Mouse (Mus musculus) embryonic stem cell, embryonic (primary cell): Measurements from ENCODE around the gene Mettl7a1.
"Not testable (repeated sequence)": the region's sequence is repeated elsewhere in the genome, so short reads cannot be mapped to it uniquely, and the experiment has no call there.

ENCODE experiments used
- CTCF ChIA-PET, 4 experiments: fragments of 300-600 bp in 2 of 4; fragments of 350-600 bp in 2 of 4; sonication (Branson Sonifier 250); formaldehyde crosslinking; loops; one replicate each; lab custom pipeline; 2022; ENCODE audit warnings: inconsistent platforms in 2 of 4; lab: Charles Lee
- POLR2A ChIA-PET, 4 experiments: fragments of 300-600 bp in 2 of 4; fragments of 350-600 bp in 2 of 4; sonication (Branson Sonifier 250); formaldehyde crosslinking; loops; one replicate each; lab custom pipeline; 2022; ENCODE audit warnings: antibody characterized with exemption in 4 of 4, inconsistent platforms in 1 of 4; lab: Charles Lee

Mettl7a1 gene

GRCm38 (mm10) chr15:100351501-100352060 lies 47.6 kb downstream of the Mettl7a1 start:
- CTCF ChIA-PET, result interaction anchor here in 1 of 4 experiments (1.5 kb wide), 1 partner anchor 17 kb away, joined by 6 read pairs; no protein-coding TSS in a partner anchor
- POLR2A ChIA-PET, result interaction anchor here in 1 of 4 experiments (1.5 to 1.6 kb wide), 2 partner anchors 12 to 24 kb away, joined by 4 read pairs; partner anchors contain the start of gene Higd1c

- ChIA-PET CTCF (interaction anchor here (0.6 to 1.5 kb wide), 5 partner anchors 19 to 446 kb away, joined by 3 to 8 read pairs (median 5); no protein-coding TSS in a partner anchor), POLR2A (interaction anchor here in 1 of 4 experiments (0.6 kb wide), 1 partner anchor 97 kb away, joined by 3 read pairs; no protein-coding TSS in a partner anchor)
Measured at GRCm38 (mm10) chr15:100352711-100353250, 48.8 kb downstream of the Mettl7a1 start, which contains the start of the genes Methig1 and Mettl7a2. TSS of gene Methig1 (plus strand) at chr15:100353149. TSS of gene Mettl7a2 (plus strand) at chr15:100353200.

GRCm38 (mm10) chr15:100353399-100353798 lies 49.5 kb downstream of the Mettl7a1 start:
- POLR2A ChIA-PET, result not testable (repeated sequence)
- CTCF ChIA-PET, result interaction anchor here in 2 of 4 experiments (0.6 to 0.7 kb wide), 2 partner anchors 115 to 446 kb away, joined by 5 to 8 read pairs; no protein-coding TSS in a partner anchor

- CTCF ChIA-PET, result interaction anchor here in 2 of 4 experiments (0.6 to 1.4 kb wide), 2 partner anchors 19 to 1749 kb away, joined by 3 to 6 read pairs; no protein-coding TSS in a partner anchor
- POLR2A ChIA-PET, result interaction anchor here in 1 of 4 experiments (1.0 kb wide), 1 partner anchor 177 kb away, joined by 3 read pairs; no protein-coding TSS in a partner anchor
Measured at GRCm38 (mm10) chr15:100355876-100356275, 51.9 kb downstream of the Mettl7a1 start.

GRCm38 (mm10) chr15:100364242-100364641 lies 60.3 kb downstream of the Mettl7a1 start, which contains the start of gene Higd1c:
TSS of gene Higd1c (plus strand) at chr15:100364542.
- ChIA-PET POLR2A (interaction anchor here in 2 of 4 experiments (0.6 to 0.8 kb wide), 2 partner anchors 13 to 1382 kb away, joined by 3 to 4 read pairs; no protein-coding TSS in a partner anchor), CTCF (interaction anchor here in 3 of 4 experiments (1.2 to 1.4 kb wide), 3 partner anchors 10 to 239 kb away, joined by 3 to 6 read pairs (median 6); no protein-coding TSS in a partner anchor)

GRCm38 (mm10) chr15:100365967-100366366 lies 62.0 kb downstream of the Mettl7a1 start:
- CTCF ChIA-PET, result interaction anchor here in 1 of 4 experiments (0.6 kb wide), 1 partner anchor 214 kb away, joined by 3 read pairs; no protein-coding TSS in a partner anchor
- POLR2A ChIA-PET, result interaction anchor here in 1 of 4 experiments (0.6 kb wide), 1 partner anchor 318 kb away, joined by 3 read pairs; no protein-coding TSS in a partner anchor

GRCm38 (mm10) chr15:100367119-100367518 lies 63.2 kb downstream of the Mettl7a1 start:
- ChIA-PET POLR2A (no interaction called here), CTCF (interaction anchor here in 2 of 4 experiments (0.6 to 0.7 kb wide), 3 partner anchors 37 to 59 kb away, joined by 3 to 9 read pairs (median 4); no protein-coding TSS in a partner anchor)

GRCm38 (mm10) chr15:100375066-100375465 lies 71.1 kb downstream of the Mettl7a1 start:
- POLR2A ChIA-PET, result interaction anchor here in 3 of 4 experiments (0.6 to 1.8 kb wide), 11 partner anchors 10 to 404 kb away, joined by 3 to 5 read pairs (median 4); no protein-coding TSS in a partner anchor
- CTCF ChIA-PET, result interaction anchor here (0.5 to 3.0 kb wide), 62 partner anchors 11 to 722 kb away, joined by 3 to 15 read pairs (median 4); partner anchors contain the start of genes Dip2b (in 2 of the 4), Higd1c (in 2 of the 4), Gm5475 (in 1 of the 4) and Methig1 (in 1 of the 4)

- CTCF ChIA-PET, POLR2A ChIA-PET: not testable (repeated sequence)
Measured at GRCm38 (mm10) chr15:100377847-100378505, 74.0 kb downstream of the Mettl7a1 start.
